Mouse (Mus musculus): ENCODE measurements at regions not wholly inside any gene's neighbourhood (a gene's known extent, or its start where the extent isn't known, plus 50 kb on each side); places are given as distances from the start of the nearest gene placed in this dataset.

GRCm38 (mm10) chr4:131396226-131396840, 441.8 kb downstream of the Ptpru start:
- TF ChIP-seq CTCF (IDR thresholded peaks at IDR 0.05; ENCODE audit: low read depth, low read length), result no peak
- TF ChIP-seq POLR2A (IDR thresholded peaks at IDR 0.05; ENCODE audit: insufficient read depth, low read length), result no peak
- TF ChIP-seq EP300 (IDR thresholded peaks at IDR 0.05; ENCODE audit: insufficient read depth, low read depth, low read length), result no peak

Data from ES-Bruce4 (cell line).